Mouse (Mus musculus) embryonic stem cell, embryonic (primary cell): Measurements from ENCODE around the gene Tdrd9.

Source experiments
- CTCF ChIA-PET, 4 experiments: fragments of 300-600 bp in 2 of 4; fragments of 350-600 bp in 2 of 4; sonication (Branson Sonifier 250); formaldehyde crosslinking; loops; one replicate each; lab custom pipeline; 2022; ENCODE audit warnings: inconsistent platforms in 2 of 4; lab: Charles Lee
- POLR2A ChIA-PET, 4 experiments: fragments of 300-600 bp in 2 of 4; fragments of 350-600 bp in 2 of 4; sonication (Branson Sonifier 250); formaldehyde crosslinking; loops; one replicate each; lab custom pipeline; 2022; ENCODE audit warnings: antibody characterized with exemption in 4 of 4, inconsistent platforms in 1 of 4; lab: Charles Lee

Tdrd9 gene

DNA sequence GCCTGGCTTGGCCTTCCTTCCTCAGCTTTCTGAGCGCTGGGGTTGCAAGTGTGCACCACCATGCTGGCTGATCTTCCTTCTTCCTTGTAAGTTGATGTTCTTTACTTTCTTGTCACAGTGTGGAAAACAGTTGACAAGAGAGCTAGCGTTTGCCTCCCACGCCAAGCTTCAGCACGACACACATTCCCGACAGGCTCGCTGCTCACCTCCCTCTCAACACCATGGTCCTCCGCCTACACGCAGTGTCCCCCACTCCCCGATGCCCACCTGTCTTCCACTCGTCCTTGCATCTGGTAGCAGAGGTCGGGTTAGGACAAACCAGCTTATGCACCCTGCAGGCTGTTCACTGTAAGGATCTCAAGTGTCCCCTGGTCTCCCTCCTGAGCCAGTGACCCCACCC lies 133.5 kb downstream of the Tdrd9 start:
- ChIA-PET POLR2A (interaction anchor here in 1 of 4 experiments (1.7 to 2.0 kb wide), 2 partner anchors 8 to 9 kb away, joined by 4 to 5 read pairs; no protein-coding TSS in a partner anchor), CTCF (interaction anchor here in 2 of 4 experiments (0.5 to 2.3 kb wide), 2 partner anchors 9 to 515 kb away, joined by 7 to 9 read pairs; partner anchors contain the start of gene Adssl1 (in 1 of the 2))

DNA sequence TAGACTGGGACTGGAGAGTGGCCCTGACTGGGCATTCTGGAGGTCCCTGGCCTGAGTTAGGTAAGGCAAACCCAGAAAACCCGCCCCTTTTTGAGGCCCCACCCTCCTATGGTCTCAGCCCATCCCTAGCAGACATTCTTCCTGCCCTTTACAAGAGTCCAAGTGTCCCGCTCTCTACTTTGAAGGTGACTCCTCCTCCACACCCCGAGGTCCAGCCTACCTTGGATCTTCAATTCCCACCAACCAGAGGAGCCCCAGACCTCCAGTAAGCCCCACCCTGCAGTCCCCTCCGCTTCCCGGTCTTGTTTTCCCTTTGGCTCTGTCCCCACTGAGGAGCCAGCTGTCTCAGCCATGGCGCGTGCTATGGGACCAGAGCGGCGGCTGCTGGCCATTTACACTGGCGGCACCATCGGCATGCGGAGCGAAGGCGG lies 135.2 kb downstream of the Tdrd9 start, which contains the start of gene Aspg:
TSS of gene Aspg (plus strand) at position 139 of the 431 bp plus-strand sequence.
- ChIA-PET CTCF (interaction anchor here in 2 of 4 experiments (0.6 to 1.7 kb wide), 6 partner anchors 27 to 445 kb away, joined by 3 to 6 read pairs (median 4); no protein-coding TSS in a partner anchor), POLR2A (interaction anchor here in 2 of 4 experiments (0.6 to 1.2 kb wide), 2 partner anchors 140 to 1609 kb away, joined by 3 to 5 read pairs; partner anchors contain the start of gene Atp5mpl (in 1 of the 2))

DNA sequence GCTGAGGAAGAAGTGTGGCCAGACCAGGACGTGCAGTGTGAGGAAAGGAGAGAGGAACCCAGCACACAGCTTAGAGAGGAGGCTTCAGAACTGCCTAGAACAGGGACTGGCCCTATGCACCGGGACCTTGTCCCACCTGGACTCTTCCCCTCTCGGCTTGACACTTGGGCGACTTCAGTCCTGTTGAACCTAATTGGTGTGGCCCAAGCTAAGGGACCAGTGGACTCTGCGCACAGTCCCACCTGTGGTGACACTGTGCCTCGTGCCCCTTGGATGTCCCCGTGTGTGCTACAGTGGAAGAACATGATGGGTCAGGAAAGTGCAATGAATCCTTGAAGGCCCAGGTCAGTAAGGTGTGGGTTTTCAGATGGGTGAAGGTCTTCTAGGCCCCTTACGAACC lies 136.3 kb downstream of the Tdrd9 start:
- POLR2A ChIA-PET = interaction anchor here in 2 of 4 experiments (0.7 to 1.2 kb wide), 2 partner anchors 141 to 538 kb away, joined by 3 read pairs; partner anchors contain the start of gene Atp5mpl (in 1 of the 2)
- CTCF ChIA-PET = interaction anchor here in 1 of 4 experiments (0.9 to 1.7 kb wide), 3 partner anchors 19 to 292 kb away, joined by 3 to 6 read pairs (median 4); no protein-coding TSS in a partner anchor

DNA sequence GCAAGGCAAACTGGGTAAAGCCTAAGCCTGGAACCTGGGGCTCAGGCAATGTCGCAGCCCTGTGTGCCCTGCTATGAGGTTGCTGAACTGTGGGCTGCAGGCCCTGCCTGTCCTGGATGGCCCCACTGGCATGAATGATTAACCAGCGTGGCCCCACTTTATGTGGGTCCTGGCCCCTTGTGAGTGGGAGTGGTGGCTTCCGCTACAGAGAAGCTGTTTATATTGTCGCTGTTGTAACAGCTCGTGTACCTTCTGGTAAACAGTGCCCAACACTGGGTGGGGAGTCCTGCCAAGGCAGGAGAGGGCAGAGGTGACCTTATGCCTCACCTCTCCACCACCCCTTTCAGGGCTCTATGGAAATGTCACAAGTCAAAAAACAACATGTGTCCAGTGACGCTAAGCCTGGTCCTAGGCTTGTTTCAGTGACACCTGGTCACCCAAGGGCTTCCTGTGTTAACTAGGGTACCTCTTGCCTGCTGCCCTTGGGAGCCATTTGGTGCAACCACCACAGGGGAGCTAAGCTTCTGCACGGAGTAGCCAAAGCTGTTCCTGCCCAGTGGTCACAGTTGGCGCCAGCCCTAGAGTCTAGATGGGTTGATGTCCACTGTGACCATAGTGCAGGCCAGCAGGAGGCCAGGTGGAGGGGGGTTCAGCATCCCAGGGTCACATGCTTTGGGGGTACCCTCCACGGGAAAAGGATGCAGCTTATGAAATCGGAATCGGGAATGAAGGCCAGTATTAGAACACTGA lies 137.5 kb downstream of the Tdrd9 start:
- CTCF ChIA-PET = interaction anchor here in 1 of 4 experiments (1.1 kb wide), 1 partner anchor 293 kb away, joined by 4 read pairs; no protein-coding TSS in a partner anchor

DNA sequence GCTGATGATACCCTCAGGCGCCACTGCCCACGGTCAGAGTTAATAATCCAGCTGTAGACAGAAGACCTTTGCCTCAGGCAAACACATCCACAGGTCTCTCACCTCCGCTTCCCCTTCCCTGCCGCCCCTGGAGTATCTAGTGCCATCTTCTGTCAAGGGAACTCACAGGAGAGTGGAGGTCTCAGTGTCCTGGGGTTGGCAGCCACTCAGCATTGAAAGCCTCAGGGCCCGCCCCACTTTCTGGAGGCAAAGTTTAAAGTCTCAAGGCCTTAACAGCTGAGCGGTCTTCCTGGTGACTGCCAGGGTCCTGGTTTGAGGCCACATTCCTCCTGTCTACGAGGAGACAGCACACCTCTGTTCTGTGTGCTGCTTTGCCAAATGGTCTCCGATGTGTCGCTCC lies 138.3 kb downstream of the Tdrd9 start:
- CTCF ChIA-PET = interaction anchor here in 1 of 4 experiments (1.1 kb wide), 1 partner anchor 442 kb away, joined by 4 read pairs; no protein-coding TSS in a partner anchor
- POLR2A ChIA-PET = no interaction called here

More for the DNA sequence above, 137.5 kb downstream of the Tdrd9 start:
- POLR2A ChIA-PET = interaction anchor here in 1 of 4 experiments (0.6 kb wide), 1 partner anchor 381 kb away, joined by 4 read pairs; no protein-coding TSS in a partner anchor

DNA sequence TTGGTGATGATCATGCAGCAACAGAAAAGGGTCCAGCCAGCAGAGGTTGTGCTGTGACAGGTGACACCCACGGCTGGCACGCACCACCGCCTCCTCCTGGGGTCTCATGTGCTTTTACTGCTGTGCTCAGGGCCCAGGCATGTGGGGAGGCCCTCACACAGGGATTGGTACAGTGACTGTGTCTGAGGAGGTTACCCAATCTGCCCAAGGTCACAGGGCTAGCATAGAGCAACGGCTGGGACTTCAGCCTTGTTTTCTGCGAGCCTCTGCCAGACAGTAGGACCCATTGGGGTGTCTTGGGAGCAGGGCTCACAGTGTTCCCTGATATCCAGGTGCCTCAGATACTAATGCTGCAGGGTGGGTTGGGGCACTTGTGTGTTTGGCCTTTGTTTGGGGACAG lies 140.0 kb downstream of the Tdrd9 start:
- ChIA-PET POLR2A (no interaction called here), CTCF (interaction anchor here in 1 of 4 experiments (0.6 kb wide), 1 partner anchor 80 kb away, joined by 4 read pairs; no protein-coding TSS in a partner anchor)

DNA sequence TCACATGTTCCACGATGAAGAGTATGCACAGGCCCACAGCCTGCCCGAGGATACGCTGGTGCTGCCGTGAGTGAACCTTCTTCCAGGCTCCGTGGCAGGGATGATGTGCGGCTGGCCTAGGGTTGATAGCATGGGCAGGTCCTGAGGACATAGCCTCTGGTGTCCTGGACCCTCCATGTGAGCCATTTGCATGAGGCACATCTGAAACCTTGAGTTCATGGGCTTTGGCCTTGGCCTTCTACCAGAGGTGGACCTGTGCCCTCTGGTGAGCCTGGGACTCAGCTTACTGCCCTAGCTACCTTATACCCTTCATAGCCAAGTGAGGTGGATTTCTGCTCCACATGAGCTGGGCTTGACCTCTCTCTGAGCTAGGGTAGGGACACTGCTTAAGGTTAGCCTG lies 140.9 kb downstream of the Tdrd9 start:
- ChIA-PET POLR2A (no interaction called here), CTCF (no interaction called here)

DNA sequence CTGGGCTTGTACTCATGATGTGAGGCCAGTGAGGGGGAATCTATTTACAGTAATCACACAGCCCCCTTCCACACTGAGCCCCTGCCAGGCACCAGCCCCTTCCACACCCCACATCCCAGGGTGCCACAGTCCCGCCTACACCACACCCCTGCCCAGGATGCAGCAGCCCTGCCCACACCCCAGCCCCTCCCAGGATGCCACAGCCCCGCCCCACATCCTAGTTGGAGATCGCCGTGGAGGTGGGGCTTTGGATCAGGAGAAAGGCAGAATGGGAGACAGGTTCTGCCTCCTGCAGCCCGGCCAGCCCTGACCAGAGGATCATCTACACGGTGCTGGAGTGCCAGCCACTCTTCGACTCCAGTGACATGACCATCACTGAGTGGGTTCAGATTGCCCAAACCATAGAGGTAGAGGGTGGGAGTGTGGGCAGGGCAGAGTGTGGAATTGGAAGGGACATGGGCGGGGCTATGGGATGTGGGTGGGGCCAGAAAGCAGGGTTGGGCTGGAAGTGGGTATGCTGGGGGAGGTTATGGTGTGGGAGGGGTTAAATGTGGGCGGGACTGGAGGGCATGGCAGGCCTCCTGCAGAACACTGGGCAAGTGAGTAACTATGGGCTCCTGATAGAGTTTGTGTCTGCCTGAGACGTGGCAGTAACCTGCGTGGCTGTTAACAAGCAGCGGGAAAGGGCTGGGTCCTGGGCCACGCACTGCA lies 141.5 kb downstream of the Tdrd9 start:
- ChIA-PET POLR2A (interaction anchor here in 1 of 4 experiments (1.2 kb wide), 1 partner anchor 14 kb away, joined by 3 read pairs; no protein-coding TSS in a partner anchor), CTCF (interaction anchor here (1.0 to 2.5 kb wide), 19 partner anchors 8 to 431 kb away, joined by 3 to 28 read pairs (median 6); partner anchors contain the start of gene Kif26a (in 1 of the 4))

DNA sequence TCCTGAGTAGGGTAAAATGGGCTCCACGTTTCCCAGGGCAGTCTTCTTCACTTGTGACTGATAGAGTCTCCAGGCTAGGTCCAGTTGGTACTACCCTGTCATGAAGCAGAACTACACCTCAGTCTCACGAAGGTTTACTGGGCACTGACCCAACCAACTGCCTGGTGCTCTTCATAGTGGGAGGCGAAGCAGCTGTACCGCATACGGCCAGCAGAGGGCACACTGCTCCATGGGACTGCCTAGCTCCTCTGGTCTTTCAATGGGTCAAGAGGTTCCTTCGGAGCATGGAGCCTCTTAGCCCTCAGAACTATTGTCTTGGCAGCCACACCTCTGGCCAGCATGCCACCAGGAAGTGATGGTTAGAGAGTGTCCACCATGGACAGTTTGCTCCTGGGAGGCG lies 142.4 kb downstream of the Tdrd9 start:
- POLR2A ChIA-PET = interaction anchor here in 2 of 4 experiments (0.7 to 1.7 kb wide), 9 partner anchors 9 to 796 kb away, joined by 3 to 5 read pairs (median 3); no protein-coding TSS in a partner anchor
- CTCF ChIA-PET = interaction anchor here (0.5 to 2.5 kb wide), 67 partner anchors 9 to 971 kb away, joined by 3 to 28 read pairs (median 4); partner anchors contain the start of genes Kif26a (in 2 of the 4), Xrcc3 (in 1 of the 4) and Zfyve21 (in 1 of the 4)

DNA sequence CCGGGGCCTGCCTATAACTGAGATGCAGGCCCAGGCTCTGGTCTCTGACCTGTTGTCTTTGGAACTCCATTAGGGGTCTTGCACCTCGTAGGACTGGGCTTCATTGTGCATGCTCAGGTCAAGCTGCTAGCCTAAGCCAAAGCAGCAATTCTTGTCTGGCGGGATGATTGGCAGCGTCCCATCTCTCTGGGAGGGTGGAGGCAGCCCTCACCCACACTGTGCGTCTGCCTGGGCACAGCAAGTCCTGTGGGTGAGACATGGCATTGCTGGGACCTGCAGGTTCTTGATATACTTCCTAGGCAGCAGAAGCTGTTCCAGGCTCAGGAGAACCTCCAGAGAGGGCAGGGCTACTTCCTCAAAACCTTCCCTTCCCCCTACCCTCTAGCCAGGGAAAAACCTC lies 145.6 kb downstream of the Tdrd9 start:
- CTCF ChIA-PET = interaction anchor here in 2 of 4 experiments (0.6 to 1.4 kb wide), 2 partner anchors 29 to 79 kb away, joined by 3 read pairs; partner anchors contain the start of gene Kif26a (in 1 of the 2)
- POLR2A ChIA-PET = interaction anchor here in 2 of 4 experiments (0.5 to 1.2 kb wide), 2 partner anchors 112 to 473 kb away, joined by 3 read pairs; no protein-coding TSS in a partner anchor

DNA sequence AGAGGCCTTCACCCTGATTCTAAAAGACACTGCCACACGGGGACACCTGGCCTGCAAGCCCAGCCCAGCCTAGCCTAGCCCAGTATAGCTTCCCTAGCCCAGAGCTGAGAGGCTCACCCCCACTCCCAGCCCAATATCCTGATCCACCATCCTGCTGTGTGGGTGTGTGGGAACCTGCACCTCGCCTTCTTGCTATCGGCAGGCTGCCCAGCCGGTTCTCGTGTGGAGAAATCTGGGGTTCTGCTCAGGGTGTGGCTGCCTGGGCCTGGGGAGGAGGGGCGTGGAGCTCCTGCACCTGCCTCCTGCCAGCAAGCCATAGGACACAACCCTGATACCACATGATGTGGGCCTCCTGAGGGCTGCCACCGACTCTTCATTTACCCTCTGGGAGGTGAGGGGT lies 146.3 kb downstream of the Tdrd9 start:
- CTCF ChIA-PET = interaction anchor here in 1 of 4 experiments (1.1 to 1.4 kb wide), 2 partner anchors 28 to 356 kb away, joined by 3 read pairs; partner anchors contain the start of gene Kif26a
- POLR2A ChIA-PET = no interaction called here
